Mouse (Mus musculus) 416B (cell line): ENCODE measurements around the gene Otub2.

Experiments used
- DNase-seq: peaks from one replicate; pipeline ENCODE4 v3.0.0; 2011; ENCODE audit warnings: low read depth

Gene Otub2

DNA sequence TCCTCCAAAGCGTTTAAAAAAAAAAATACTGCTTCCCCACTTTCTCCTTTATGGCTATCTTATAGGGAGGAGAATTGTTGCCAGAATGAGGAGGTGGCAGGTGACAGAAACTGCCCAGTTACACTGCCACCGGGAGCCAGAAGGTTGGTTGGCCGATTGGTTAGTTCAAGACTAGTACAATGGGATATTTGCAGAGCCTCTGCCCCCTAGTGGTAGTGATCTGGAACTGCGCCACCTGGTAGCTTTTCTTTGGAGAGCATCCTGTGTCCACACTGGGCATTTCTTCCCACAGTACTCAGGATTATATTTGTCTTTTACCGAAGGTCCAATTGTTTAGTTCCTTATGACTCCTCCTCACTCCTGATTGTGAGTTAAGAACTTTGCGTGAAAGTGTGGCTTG, 16.8 kb upstream of the Otub2 start:
- peak; percentile 49 for DNase-seq

GRCm38 (mm10) chr12:103373530-103374236, 14.8 kb upstream of the Otub2 start:
- DNase-seq = no peak

GRCm38 (mm10) chr12:103376124-103376523, 12.4 kb upstream of the Otub2 start:
- DNase-seq = no peak

GRCm38 (mm10) chr12:103376774-103377173, 11.7 kb upstream of the Otub2 start:
- no peak for DNase-seq

GRCm38 (mm10) chr12:103380226-103380625, 8.3 kb upstream of the Otub2 start:
- DNase-seq = no peak

DNA sequence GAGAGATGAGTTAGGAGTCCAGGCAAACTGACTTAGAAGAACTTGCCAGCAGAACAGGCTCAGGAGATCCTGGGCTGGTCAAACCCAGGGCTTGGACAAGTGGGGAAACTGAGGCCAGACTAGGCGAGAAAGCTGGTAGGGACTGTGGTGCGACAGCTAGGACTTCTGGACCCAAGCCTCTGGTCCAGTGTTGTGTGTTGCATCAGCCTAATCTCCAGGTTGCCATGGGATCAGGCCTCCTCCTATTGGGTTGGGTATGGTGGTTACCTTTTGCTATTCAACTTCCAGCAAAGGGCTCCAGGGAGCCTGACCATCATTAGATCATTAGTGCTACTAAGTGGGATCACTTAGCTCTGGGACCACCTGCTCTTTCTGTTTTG, 856 bp downstream of the Otub2 start:
- DNase-seq = no peak

DNA sequence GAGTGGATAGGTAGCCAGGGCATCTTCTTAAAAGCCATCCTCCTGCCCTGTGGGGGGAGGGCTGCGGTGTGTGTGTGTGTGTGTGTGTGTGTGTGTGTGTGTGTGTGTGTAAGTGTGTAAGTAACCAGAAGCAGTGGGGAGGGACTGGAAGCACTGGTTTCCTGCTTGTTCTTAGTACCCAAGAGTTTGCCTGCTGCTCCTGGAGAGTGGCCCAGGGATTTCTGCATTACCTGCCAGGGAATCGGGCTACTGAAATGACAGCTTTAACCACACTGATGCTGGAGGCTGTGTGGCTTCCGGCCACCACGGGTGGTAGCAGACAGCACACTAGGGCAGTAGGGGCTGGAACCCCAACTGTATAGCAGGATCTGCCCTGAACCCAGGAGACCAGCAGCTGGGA, 1.5 kb downstream of the Otub2 start:
- no peak for DNase-seq

- DNase-seq = no peak
These were observed 2.6 kb downstream of the Otub2 start for GRCm38 (mm10) chr12:103391098-103391497.

- DNase-seq = peak; percentile 94
These were observed 5.0 kb downstream of the Otub2 start for GRCm38 (mm10) chr12:103393528-103393927.

GRCm38 (mm10) chr12:103395486-103396275, 7.2 kb downstream of the Otub2 start:
- DNase-seq = no peak

DNA sequence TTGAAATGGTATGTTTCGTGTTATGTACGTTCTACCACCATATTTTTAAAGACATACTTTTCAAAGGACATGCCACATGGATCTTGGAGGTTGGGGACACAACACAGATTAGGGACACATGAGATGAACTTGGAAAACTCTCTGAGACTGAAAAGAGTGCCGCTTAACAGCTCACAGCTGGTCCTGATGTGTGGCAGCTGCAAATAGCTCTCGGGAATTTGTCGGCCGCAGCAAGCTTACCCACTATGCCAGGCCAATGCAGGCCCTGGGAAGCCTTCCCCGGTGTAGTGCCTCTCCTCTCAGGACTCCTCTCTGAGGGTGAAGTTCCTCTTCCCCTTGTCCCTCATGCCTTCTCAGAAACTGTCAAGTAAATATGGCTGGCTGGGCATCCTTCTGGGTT, 8.3 kb downstream of the Otub2 start:
- DNase-seq = no peak

DNA sequence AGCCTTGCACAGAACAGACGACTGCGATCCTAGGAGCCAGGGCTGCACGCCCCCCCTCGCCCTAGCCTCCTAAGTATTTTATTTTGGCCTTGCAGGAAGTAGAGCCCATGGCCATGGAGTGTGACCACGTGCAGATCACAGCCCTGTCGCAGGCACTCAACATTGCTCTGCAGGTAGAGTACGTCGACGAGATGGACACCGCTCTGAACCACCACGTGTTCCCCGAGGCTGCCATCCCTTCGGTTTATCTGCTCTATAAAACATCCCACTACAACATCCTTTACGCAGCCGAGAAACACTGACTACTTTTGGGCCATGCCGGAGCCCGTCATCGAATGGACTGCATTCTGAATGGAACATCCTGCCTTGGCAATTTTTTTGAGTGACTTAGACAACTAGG, 15.6 kb downstream of the Otub2 start:
- no peak for DNase-seq

- no peak for DNase-seq
These were observed 19.2 kb downstream of the Otub2 start, which contains the start of gene 9330161L09Rik for GRCm38 (mm10) chr12:103407720-103408119. Gene 9330161L09Rik, minus strand, starts transcription at chr12:103407820.

- no peak for DNase-seq
These were observed 19.7 kb downstream of the Otub2 start for GRCm38 (mm10) chr12:103408144-103408543.

DNA sequence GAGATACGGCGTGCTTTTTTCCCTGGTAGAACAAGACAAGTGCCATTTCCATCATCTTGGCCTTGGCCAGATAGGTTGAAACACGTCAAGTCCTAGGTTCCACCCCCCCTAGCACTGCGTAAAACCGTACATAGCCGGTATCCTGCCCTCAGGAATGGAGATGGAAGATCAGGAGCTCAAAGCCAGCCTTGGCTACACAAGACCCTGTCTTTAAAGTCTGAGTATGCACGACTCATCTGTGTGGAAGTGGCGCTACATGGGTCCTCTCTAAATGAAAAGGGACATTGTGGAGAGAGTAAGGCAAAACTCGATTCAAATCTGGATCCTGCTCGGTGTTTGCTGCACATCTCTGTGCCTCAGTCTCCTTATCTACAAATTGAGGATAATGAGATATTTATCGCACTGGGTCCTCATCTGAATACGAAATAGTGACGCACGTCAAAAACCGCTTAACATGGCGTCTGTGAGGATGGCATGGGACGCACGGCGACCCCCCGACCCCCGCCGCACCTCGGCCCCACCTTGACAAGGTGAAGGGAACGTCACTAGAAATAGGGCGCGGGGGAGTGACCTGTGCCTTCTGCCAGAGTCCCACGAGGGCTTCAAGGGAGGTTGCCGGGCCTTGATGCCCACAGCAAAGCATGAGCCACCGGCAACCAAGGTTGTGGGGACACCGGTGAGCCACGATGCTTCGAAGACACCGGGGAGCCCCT, 36.7 kb downstream of the Otub2 start:
- DNase-seq = no peak

DNA sequence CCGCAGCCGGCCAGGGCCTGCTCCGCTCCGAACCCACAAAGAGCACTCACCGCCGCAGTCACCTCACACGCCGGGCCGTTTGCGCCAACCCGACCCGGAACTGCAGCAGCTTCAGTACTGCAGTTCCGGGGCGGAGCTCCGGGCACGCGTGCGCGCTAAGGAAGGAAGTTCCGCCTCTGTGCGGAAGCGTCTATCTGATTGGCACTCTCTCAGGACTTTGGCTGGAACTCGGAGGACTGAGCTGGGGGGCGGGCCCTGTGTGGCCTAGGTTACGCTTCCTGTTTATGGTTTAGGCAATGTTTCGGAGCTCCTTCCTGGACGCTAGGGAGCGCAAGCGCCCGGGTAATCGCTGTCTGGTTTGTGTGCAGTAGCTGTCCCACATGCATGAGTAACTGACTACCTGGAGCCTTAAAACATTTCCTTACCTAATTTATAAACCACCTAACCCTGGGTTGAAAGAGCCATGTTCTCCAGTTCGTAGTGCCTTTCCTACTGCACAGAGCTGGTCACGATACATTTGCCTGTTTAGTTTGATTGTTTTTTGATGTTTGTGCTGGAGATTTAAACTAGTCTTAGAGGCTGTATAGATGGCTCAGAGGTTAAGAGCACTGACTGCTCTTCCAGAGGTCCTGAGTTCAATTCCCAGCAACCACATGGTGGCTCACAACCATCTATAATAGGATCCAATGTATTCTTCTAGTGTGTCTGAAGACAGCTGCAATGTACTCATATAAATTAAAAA, 37.4 kb downstream of the Otub2 start, which contains the start of gene Ddx24:
Gene Ddx24 (minus strand): TSS at position 102 of the 742 bp plus-strand sequence.
- peak; percentile 99 for DNase-seq

DNA sequence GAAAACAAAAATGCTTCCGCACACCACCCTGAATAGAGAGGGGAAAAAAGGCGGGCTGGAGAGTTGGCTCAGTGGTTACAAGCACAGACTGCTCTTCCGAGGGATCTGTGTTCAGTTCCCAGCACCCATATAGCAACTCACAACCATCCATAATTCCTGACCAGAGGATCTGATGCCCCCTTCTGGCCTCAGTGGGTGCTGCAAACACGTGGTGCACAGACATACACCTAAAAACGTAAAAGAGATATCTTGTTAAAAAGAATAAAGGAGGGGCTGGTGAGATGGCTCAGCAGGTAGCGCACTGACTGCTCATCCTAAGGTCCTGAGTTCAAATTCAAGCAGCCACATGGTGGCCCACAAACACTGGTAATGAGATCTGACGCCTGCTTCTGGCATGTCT, 38.2 kb downstream of the Otub2 start:
- DNase-seq = no peak

DNA sequence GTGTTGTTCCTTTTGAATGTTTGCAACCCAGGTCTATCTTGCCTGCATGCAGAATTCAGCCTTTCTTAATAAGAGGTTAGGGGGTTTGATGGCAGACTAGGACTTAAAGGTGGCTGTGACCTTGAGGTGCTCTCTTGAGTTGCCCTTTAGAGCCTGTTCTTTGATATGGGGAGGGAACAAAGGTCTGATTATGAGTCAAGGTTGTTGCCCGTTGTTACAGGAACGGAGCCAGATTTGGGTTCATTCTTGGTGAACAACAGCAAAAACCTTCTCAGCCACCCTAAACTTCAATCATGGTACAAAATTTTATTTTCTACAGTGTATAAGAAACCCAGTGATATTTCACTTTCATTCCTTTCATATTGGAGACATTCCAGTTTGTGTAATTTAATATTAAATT, 44.9 kb downstream of the Otub2 start:
- DNase-seq = no peak

GRCm38 (mm10) chr12:103433986-103434731, 45.7 kb downstream of the Otub2 start, which contains the start of gene Ifi27:
Gene Ifi27, plus strand, starts transcription at chr12:103434211.
- DNase-seq = peak; percentile 95

DNA sequence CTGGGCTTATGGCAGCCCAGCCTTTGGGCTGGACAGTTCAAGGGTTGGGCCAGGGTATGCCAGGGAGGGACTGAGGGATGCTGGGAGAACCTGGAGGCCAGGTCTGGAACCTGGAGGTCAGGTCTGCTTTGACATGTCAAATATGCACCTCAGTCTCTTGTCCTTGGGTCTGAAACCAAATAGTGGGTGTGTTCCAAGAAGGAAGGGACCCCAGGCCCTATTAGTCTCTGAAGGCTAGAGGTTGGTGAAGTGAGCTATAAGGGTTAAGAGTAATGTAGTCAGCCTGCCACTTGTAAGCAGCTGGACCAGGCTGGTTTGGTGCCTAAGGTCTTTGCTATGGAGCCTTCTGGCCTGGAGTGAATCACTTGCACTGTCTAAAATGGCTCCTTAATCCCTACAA, 46.4 kb downstream of the Otub2 start:
- no peak for DNase-seq

GRCm38 (mm10) chr12:103437601-103438000, 49.1 kb downstream of the Otub2 start:
- DNase-seq = no peak
